Mouse (Mus musculus) cerebellum, adult 2 months (tissue): ENCODE results near the gene Phf21a.

Source experiments
- CTCF ChIP-seq: fragments of 200-500 bp; IDR thresholded peaks from 2 replicates; pipeline ENCODE4 v1.5.1; 2011; ENCODE audit warnings: low read depth, mild to moderate bottlenecking, control low read depth, low read length, moderate library complexity, borderline replicate concordance; ENCODE audit not compliant: insufficient read depth
- POLR2A ChIP-seq: fragments of 200-500 bp; IDR thresholded peaks from 2 replicates; pipeline ENCODE4 v1.6.1; 2011; ENCODE audit warnings: low read length, control low read depth, borderline replicate concordance; ENCODE audit not compliant: insufficient read depth

- no peak for TF ChIP-seq CTCF
- no peak for TF ChIP-seq POLR2A
Observed at GRCm38 (mm10) chr2:92166950-92167349, 74.0 kb downstream of the Phf21a start.
